Mouse (Mus musculus): ENCODE data around the gene Srp72.

GRCm38 (mm10) chr5:76944965-76945677, 29.4 kb upstream of the Srp72 start:
- TF ChIP-seq CTCF (IDR thresholded peaks at IDR 0.05) (no peak), EP300 (IDR thresholded peaks at IDR 0.05) (no peak)
